Mouse (Mus musculus): Measurements from ENCODE around the gene Rffl. TPM values are rescaled to one million over a fixed set of nuclear protein-coding genes. Genes with fewer than 3 reads are reported as not detected.
"Not testable (repeated sequence)": the region's sequence is repeated elsewhere in the genome, so short reads cannot be mapped to it uniquely, and the experiment has no call there.

The Rffl gene
- polyA plus RNA-seq, 1 experiment, result 2.8 TPM

- Histone ChIP-seq H3K36me3 (ENCODE audit: control insufficient read depth, insufficient read depth) (no peaks in the 10 kb centered on the region), H3K27me3 (ENCODE audit: control insufficient read depth, insufficient read depth, insufficient read length) (no peaks in the 10 kb centered on the region), H3ac (ENCODE audit: control insufficient read depth, insufficient read length, low read depth) (no peak overlapping the region), H3K79me2 (ENCODE audit: control insufficient read depth, insufficient read depth) (no peaks in the 10 kb centered on the region), H3K79me3 (ENCODE audit: low read depth) (no peaks in the 10 kb centered on the region), H3K4me3 (ENCODE audit: insufficient read depth, poor library complexity, severe bottlenecking) (no peak overlapping the region)
- no peak for TF ChIP-seq CEBPB (IDR thresholded peaks at IDR 0.05; ENCODE audit: low read depth)
- TF ChIP-seq FOSL1 (IDR thresholded peaks at IDR 0.05; ENCODE audit: insufficient read depth, low read length, poor library complexity, severe bottlenecking), result no peak
- TF ChIP-seq MYOD1 (IDR thresholded peaks at IDR 0.05; ENCODE audit: control insufficient read depth, insufficient read length, low read depth), result no peak
- no peak for TF ChIP-seq MYOG (IDR thresholded peaks at IDR 0.05; ENCODE audit: control insufficient read depth, extremely low read depth, insufficient read length)
- TF ChIP-seq CTCF (IDR thresholded peaks at IDR 0.05; ENCODE audit: control insufficient read depth, insufficient read depth, insufficient read length), result no peak
- no peak for TF ChIP-seq USF1 (IDR thresholded peaks at IDR 0.05; ENCODE audit: low read depth)
- TF ChIP-seq MAX (IDR thresholded peaks at IDR 0.05), result no peak
These were observed 26.1 kb downstream of the Rffl start for GRCm38 (mm10) chr11:82844771-82845414.

GRCm38 (mm10) chr11:82838511-82838910, 32.5 kb downstream of the Rffl start:
- no peaks in the 10 kb centered on the region for H3K79me2 ChIP-seq (ENCODE audit: control insufficient read depth, insufficient read depth)
- H3K27me3 ChIP-seq (ENCODE audit: control insufficient read depth, insufficient read depth, insufficient read length), result no peaks in the 10 kb centered on the region

GRCm38 (mm10) chr11:82837848-82838247, 33.2 kb downstream of the Rffl start:
- H3K4me3 ChIP-seq (ENCODE audit: insufficient read depth, poor library complexity, severe bottlenecking), result no peak overlapping the region

More at GRCm38 (mm10) chr11:82838511-82838910, 32.5 kb downstream of the Rffl start:
- TF ChIP-seq MYOD1 (IDR thresholded peaks at IDR 0.05; ENCODE audit: control insufficient read depth, insufficient read length, low read depth) (no peak), FOSL1 (IDR thresholded peaks at IDR 0.05; ENCODE audit: insufficient read depth, low read length, poor library complexity, severe bottlenecking) (no peak), MAX (IDR thresholded peaks at IDR 0.05) (no peak), CTCF (IDR thresholded peaks at IDR 0.05; ENCODE audit: control insufficient read depth, insufficient read depth, insufficient read length) (no peak), USF1 (IDR thresholded peaks at IDR 0.05; ENCODE audit: low read depth) (no peak), CEBPB (IDR thresholded peaks at IDR 0.05; ENCODE audit: low read depth) (no peak), MYOG (IDR thresholded peaks at IDR 0.05; ENCODE audit: control insufficient read depth, extremely low read depth, insufficient read length) (no peak)
- Histone ChIP-seq H3K4me3 (ENCODE audit: insufficient read depth, poor library complexity, severe bottlenecking) (no peak overlapping the region), H3K36me3 (ENCODE audit: control insufficient read depth, insufficient read depth) (no peaks in the 10 kb centered on the region), H3ac (ENCODE audit: control insufficient read depth, insufficient read length, low read depth) (no peak overlapping the region), H3K79me3 (ENCODE audit: low read depth) (no peaks in the 10 kb centered on the region)

DNA sequence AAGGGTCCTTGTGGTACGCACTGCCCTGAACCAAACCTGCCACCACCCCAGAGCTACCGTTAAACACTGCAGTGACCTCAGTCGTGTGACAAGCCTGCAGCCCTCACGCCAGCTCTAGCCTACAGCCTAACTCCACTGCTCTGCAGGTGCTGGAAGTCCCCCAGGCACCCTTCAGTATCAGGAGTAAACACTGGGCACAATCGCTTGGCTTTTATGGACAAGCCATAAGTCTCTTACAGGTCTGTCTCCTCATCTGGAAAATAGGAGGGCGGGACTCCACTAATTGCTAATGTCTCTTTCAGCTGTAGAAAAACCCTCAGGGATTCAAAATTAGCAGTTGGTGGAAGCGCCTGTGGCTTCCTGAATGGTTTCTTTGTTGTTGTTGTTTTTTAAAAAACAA, 33.8 kb downstream of the Rffl start:
- Histone ChIP-seq H3K4me3 (ENCODE audit: insufficient read depth, poor library complexity, severe bottlenecking) (no peak overlapping the region), H3K79me2 (ENCODE audit: control insufficient read depth, insufficient read depth) (no peaks in the 10 kb centered on the region), H3K36me3 (ENCODE audit: control insufficient read depth, insufficient read depth) (no peaks in the 10 kb centered on the region), H3ac (ENCODE audit: control insufficient read depth, insufficient read length, low read depth) (no peak overlapping the region), H3K27me3 (ENCODE audit: control insufficient read depth, insufficient read depth, insufficient read length) (no peaks in the 10 kb centered on the region), H3K79me3 (ENCODE audit: low read depth) (no peaks in the 10 kb centered on the region)
- TF ChIP-seq FOSL1 (IDR thresholded peaks at IDR 0.05; ENCODE audit: insufficient read depth, low read length, poor library complexity, severe bottlenecking), result no peak
- no peak for TF ChIP-seq MYOG (IDR thresholded peaks at IDR 0.05; ENCODE audit: control insufficient read depth, extremely low read depth, insufficient read length)
- TF ChIP-seq CTCF (IDR thresholded peaks at IDR 0.05; ENCODE audit: control insufficient read depth, insufficient read depth, insufficient read length), result no peak
- no peak for TF ChIP-seq CEBPB (IDR thresholded peaks at IDR 0.05; ENCODE audit: low read depth)
- no peak for TF ChIP-seq USF1 (IDR thresholded peaks at IDR 0.05; ENCODE audit: low read depth)
- no peak for TF ChIP-seq MYOD1 (IDR thresholded peaks at IDR 0.05; ENCODE audit: control insufficient read depth, insufficient read length, low read depth)
- no peak for TF ChIP-seq MAX (IDR thresholded peaks at IDR 0.05)

More at GRCm38 (mm10) chr11:82837848-82838247, 33.2 kb downstream of the Rffl start:
- H3K79me3 ChIP-seq (ENCODE audit: low read depth), result no peaks in the 10 kb centered on the region
- no peaks in the 10 kb centered on the region for H3K36me3 ChIP-seq (ENCODE audit: control insufficient read depth, insufficient read depth)
- no peaks in the 10 kb centered on the region for H3K27me3 ChIP-seq (ENCODE audit: control insufficient read depth, insufficient read depth, insufficient read length)
- no peak overlapping the region for H3ac ChIP-seq (ENCODE audit: control insufficient read depth, insufficient read length, low read depth)
- no peaks in the 10 kb centered on the region for H3K79me2 ChIP-seq (ENCODE audit: control insufficient read depth, insufficient read depth)
- TF ChIP-seq FOSL1 (IDR thresholded peaks at IDR 0.05; ENCODE audit: insufficient read depth, low read length, poor library complexity, severe bottlenecking) (no peak), MYOD1 (IDR thresholded peaks at IDR 0.05; ENCODE audit: control insufficient read depth, insufficient read length, low read depth) (no peak), CTCF (IDR thresholded peaks at IDR 0.05; ENCODE audit: control insufficient read depth, insufficient read depth, insufficient read length) (no peak), CEBPB (IDR thresholded peaks at IDR 0.05; ENCODE audit: low read depth) (no peak), MAX (IDR thresholded peaks at IDR 0.05) (no peak), MYOG (IDR thresholded peaks at IDR 0.05; ENCODE audit: control insufficient read depth, extremely low read depth, insufficient read length) (no peak), USF1 (IDR thresholded peaks at IDR 0.05; ENCODE audit: low read depth) (no peak)

DNA sequence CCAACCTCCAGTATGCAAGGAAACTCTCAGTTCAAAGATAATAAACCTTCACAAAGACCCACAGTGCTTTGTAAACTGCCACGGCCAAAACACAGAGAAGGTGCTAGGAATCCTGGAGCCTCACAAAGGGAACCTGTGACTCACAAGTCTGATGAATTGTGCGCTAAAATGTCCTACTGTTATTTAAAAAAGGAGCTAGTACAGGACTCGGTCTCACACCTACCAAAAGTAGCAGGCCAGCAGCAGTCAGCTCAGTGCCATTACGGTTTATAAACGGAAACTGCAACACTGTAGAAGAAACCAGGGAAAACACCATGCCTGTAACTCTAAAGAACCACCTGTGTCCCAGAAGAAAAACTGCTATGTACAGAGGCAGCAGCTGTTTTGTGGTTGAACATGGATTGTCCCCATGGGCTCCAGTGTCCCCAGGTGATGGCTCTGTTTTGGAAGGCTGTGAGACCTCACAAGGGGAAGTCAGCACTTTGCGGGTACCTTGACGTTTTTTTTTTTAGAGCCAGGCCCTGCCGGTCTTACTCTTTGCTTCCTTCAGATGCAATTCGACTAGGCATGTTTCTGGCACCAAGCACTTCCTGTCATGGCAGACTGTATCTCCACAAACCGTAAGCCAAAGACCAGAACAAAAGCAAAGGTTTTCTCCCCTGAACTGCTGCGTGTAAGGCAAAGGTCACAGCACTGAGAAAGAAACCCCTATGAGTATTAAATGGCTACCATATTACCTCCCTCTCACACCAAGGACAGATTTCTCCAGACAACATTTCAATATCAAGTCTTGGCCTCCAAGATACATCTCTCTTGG, 35.2 kb downstream of the Rffl start:
- Histone ChIP-seq H3ac (ENCODE audit: control insufficient read depth, insufficient read length, low read depth) (no peak overlapping the region), H3K36me3 (ENCODE audit: control insufficient read depth, insufficient read depth) (no peaks in the 10 kb centered on the region), H3K27me3 (ENCODE audit: control insufficient read depth, insufficient read depth, insufficient read length) (no peaks in the 10 kb centered on the region), H3K79me2 (ENCODE audit: control insufficient read depth, insufficient read depth) (no peaks in the 10 kb centered on the region), H3K79me3 (ENCODE audit: low read depth) (no peaks in the 10 kb centered on the region), H3K4me3 (ENCODE audit: insufficient read depth, poor library complexity, severe bottlenecking) (no peak overlapping the region)
- TF ChIP-seq CEBPB (IDR thresholded peaks at IDR 0.05; ENCODE audit: low read depth) (no peak), MYOD1 (IDR thresholded peaks at IDR 0.05; ENCODE audit: control insufficient read depth, insufficient read length, low read depth) (no peak), USF1 (IDR thresholded peaks at IDR 0.05; ENCODE audit: low read depth) (no peak), CTCF (IDR thresholded peaks at IDR 0.05; ENCODE audit: control insufficient read depth, insufficient read depth, insufficient read length) (no peak), MAX (IDR thresholded peaks at IDR 0.05) (no peak), MYOG (IDR thresholded peaks at IDR 0.05; ENCODE audit: control insufficient read depth, extremely low read depth, insufficient read length) (no peak), FOSL1 (IDR thresholded peaks at IDR 0.05; ENCODE audit: insufficient read depth, low read length, poor library complexity, severe bottlenecking) (no peak)

GRCm38 (mm10) chr11:82834359-82834758, 36.7 kb downstream of the Rffl start:
- not testable (repeated sequence) for H3K4me3 ChIP-seq (ENCODE audit: insufficient read depth, poor library complexity, severe bottlenecking); H3K27me3 ChIP-seq (ENCODE audit: control insufficient read depth, insufficient read depth, insufficient read length); H3K36me3 ChIP-seq (ENCODE audit: control insufficient read depth, insufficient read depth); H3K79me3 ChIP-seq (ENCODE audit: low read depth); H3ac ChIP-seq (ENCODE audit: control insufficient read depth, insufficient read length, low read depth); H3K79me2 ChIP-seq (ENCODE audit: control insufficient read depth, insufficient read depth)

Data from C2C12 (cell line).